Mouse (Mus musculus) CD8-positive naive resting alpha-beta T cell, adult 2 months (primary cell): ENCODE data around the gene Fermt1.

Experiments
- DNase-seq, 2 experiments: peaks; one replicate each; pipeline ENCODE4 v3.0.0; 2022; ENCODE audit warnings: low read depth in 2 of 2, low spot score in 2 of 2

The Fermt1 gene

GRCm38 (mm10) chr2:132861456-132861855 lies 84.2 kb downstream of the Fermt1 start:
- DNase-seq = no peak

- no peak for DNase-seq
These were observed 85.3 kb downstream of the Fermt1 start for GRCm38 (mm10) chr2:132860435-132860834.

- DNase-seq = no peak
These were observed 89.4 kb downstream of the Fermt1 start for GRCm38 (mm10) chr2:132856333-132856732.
